Mouse (Mus musculus): Measurements from ENCODE around the gene Bbs2. TPM values are rescaled to one million over a fixed set of nuclear protein-coding genes. Genes with fewer than 3 reads are reported as not detected.

Gene Bbs2
- polyA plus RNA-seq (2012; rRNA removed) = 4.1 and 4.4 TPM in 2 replicates

GRCm38 (mm10) chr8:94098081-94098974 is at the start of gene Bbs2:
Gene Bbs2 (minus strand): TSS chr8:94098928.

DNA sequence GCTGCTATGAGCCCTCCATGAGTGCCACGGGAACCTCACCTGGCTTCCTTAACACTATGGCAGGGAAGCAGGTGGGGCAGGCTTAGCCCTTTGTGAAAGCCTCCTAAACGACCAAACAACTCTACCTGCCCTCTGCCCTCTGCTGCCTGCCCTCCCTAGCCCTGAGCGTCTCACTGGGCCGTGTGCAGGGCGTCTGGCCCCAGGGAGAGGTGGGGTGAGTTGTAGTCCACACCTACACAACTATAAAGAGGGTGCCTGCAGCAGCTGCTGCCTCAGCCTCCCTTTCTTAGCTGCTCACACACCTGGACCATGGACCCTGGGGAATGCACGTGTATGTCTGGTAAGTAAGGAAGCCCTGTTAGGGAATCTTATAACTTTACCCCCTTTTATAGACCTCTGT is 38.2 kb upstream of the Bbs2 start, which contains the start of gene Mt4:
Mt4 (plus strand) TSS at position 265 of the 400 bp plus-strand sequence.

DNA sequence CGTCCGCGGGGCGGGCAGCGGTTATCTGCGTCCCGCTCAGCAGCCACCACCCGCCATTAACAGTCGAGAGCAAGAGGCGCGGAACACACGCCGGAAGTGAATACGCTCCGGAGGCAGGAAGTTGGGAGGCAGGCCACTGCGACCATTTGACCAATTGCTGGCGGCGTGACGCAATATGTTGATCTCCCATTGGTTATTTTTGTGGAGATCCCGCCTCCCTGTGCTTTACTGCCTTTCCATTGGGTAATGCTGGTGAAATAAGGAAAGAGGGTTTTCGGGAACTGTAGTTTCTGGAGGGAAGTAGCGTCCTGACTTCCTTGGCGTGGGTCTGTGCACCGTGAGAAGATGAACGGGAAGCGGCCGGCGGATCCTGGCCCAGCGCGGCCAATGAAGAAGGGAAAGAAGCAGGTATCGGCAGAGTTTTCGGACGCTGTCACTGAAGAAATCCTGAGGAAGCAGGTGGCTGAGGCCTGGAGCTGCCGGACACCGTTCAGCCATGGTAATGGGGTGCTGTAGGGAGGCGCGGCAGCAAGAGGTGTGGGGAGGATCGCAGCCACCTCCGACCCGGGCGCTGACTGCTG is 61.7 kb downstream of the Bbs2 start, which contains the start of the genes Nudt21 and Ogfod1:
Nudt21 (minus strand) TSS at position 88 of the 581 bp plus-strand sequence.
Ogfod1 (plus strand) TSS at position 255 of the 581 bp plus-strand sequence.

Other genes with a start within 250 kb of the Bbs2 start
- 35.0 and 41.4 TPM in 2 replicates for gene Amfr, start 86.1 kb downstream of the Bbs2 start, polyA plus RNA-seq (2012; rRNA removed)
- 34.3 and 38.5 TPM in 2 replicates for gene Nudt21, start 61.9 kb downstream of the Bbs2 start, polyA plus RNA-seq (2012; rRNA removed)
- 3.1 and 3.3 TPM in 2 replicates for gene Ogfod1, start 61.7 kb downstream of the Bbs2 start, polyA plus RNA-seq (2012; rRNA removed)
- gene Mt4, start 38.3 kb upstream of the Bbs2 start, polyA plus RNA-seq (2012; rRNA removed) = 1.2 and 2.2 TPM in 2 replicates
- 0.18 and 0.37 TPM in 2 replicates for gene Mt3, start 53.7 kb upstream of the Bbs2 start, polyA plus RNA-seq (2012; rRNA removed)
- 1,467 and 1,952 TPM in 2 replicates for gene Mt2, start 73.7 kb upstream of the Bbs2 start, polyA plus RNA-seq (2012; rRNA removed)
- 2,043 and 2,631 TPM in 2 replicates for gene Mt1, start 80.2 kb upstream of the Bbs2 start, polyA plus RNA-seq (2012; rRNA removed)
- gene Nup93, start 115.6 kb upstream of the Bbs2 start, polyA plus RNA-seq (2012; rRNA removed) = 27.6 and 31.3 TPM in 2 replicates
- 0.01 TPM in 2 replicates for gene Slc12a3, start 230.3 kb upstream of the Bbs2 start, polyA plus RNA-seq (2012; rRNA removed)

Data from liver, embryonic 14 days (tissue).